Mouse (Mus musculus) heart, postnatal 25 days (tissue): ENCODE results near the gene Art5. TPM values are rescaled to one million over a fixed set of nuclear protein-coding genes. Genes with fewer than 3 reads are reported as not detected.
"Not testable (repeated sequence)": the region's sequence is repeated elsewhere in the genome, so short reads cannot be mapped to it uniquely, and the experiment has no call there.

ENCODE experiments used
- DNase-seq: peaks from one replicate; pipeline ENCODE4 v3.0.0; 2022; ENCODE audit warnings: low spot score
- intact Hi-C: fragments of 180-260 bp; cut with DNase I; formaldehyde crosslinking; loops from one replicate; pipeline ENCODE4 v1.15.1; 2025
- total RNA-seq, 2 experiments: library from RNA; stranded (reverse); gene quantifications; 2 replicates each; pipeline ENCODE4 v1.2.3; 2021

Art5 gene
- total RNA-seq, 2 experiments from 2014 or later: 10.5 to 14.3 TPM

- no peak for DNase-seq
- intact Hi-C loops: no loop called here
These were observed 25.1 kb downstream of the Art5 start for GRCm38 (mm10) chr7:102084041-102084696.

- intact Hi-C loops: no loop called here
- DNase-seq: no peak
These were observed 26.5 kb downstream of the Art5 start, which contains the start of gene Trpc2 for GRCm38 (mm10) chr7:102082816-102083215. Trpc2 (plus strand) TSS chr7:102083116.

GRCm38 (mm10) chr7:102081784-102082183, 27.5 kb downstream of the Art5 start:
- intact Hi-C loops: no loop called here
- DNase-seq: no peak

- DNase-seq: no peak
- intact Hi-C loops: no loop called here
These were observed 29.0 kb downstream of the Art5 start for GRCm38 (mm10) chr7:102080311-102080710.

GRCm38 (mm10) chr7:102078517-102078916, 30.8 kb downstream of the Art5 start:
- intact Hi-C loops: loop anchor here (2.0 to 5.0 kb wide), 4 partner anchors 80 to 426 kb away; no protein-coding TSS in a partner anchor

GRCm38 (mm10) chr7:102076714-102077296, 32.5 kb downstream of the Art5 start:
- intact Hi-C loops: loop anchor here (5.0 kb wide), 3 partner anchors 160 to 425 kb away; no protein-coding TSS in a partner anchor

More at GRCm38 (mm10) chr7:102078517-102078916, 30.8 kb downstream of the Art5 start:
- no peak for DNase-seq

GRCm38 (mm10) chr7:102066363-102066762, 42.9 kb downstream of the Art5 start:
- no peak for DNase-seq
- intact Hi-C loops: loop anchor here (5.0 kb wide), 1 partner anchor 159 kb away; the partner anchor contains the start of genes Lamtor1 and Tomt

More at GRCm38 (mm10) chr7:102076714-102077296, 32.5 kb downstream of the Art5 start:
- DNase-seq: no peak

- intact Hi-C loops: loop anchor here (5.0 kb wide), 1 partner anchor 158 kb away; the partner anchor contains the start of genes Lamtor1 and Tomt
- DNase-seq: peak; percentile 89
These were observed 44.0 kb downstream of the Art5 start, which contains the start of the genes Rnf121, Xndc1 and Xntrpc for GRCm38 (mm10) chr7:102065046-102065891. Rnf121 (minus strand) TSS chr7:102065469. Xndc1 (plus strand) TSS chr7:102065511. Xntrpc (plus strand) TSS chr7:102065713.

- DNase-seq: no peak
- intact Hi-C loops: loop anchor here (5.0 kb wide), 2 partner anchors 132 to 157 kb away; partner anchors contain the start of genes Lamtor1, Lrrc51, Numa1 and Tomt
These were observed 44.6 kb downstream of the Art5 start for GRCm38 (mm10) chr7:102064655-102065045.

GRCm38 (mm10) chr7:102063891-102064290, 45.4 kb downstream of the Art5 start:
- no peak for DNase-seq
- intact Hi-C loops: loop anchor here (5.0 kb wide), 1 partner anchor 132 kb away; the partner anchor contains the start of genes Lrrc51 and Numa1

GRCm38 (mm10) chr7:102062203-102062602, 47.1 kb downstream of the Art5 start:
- intact Hi-C loops: loop anchor here (5.0 kb wide), 1 partner anchor 130 kb away; the partner anchor contains the start of genes Lrrc51 and Numa1
- no peak for DNase-seq

- intact Hi-C loops: loop anchor here (5.0 kb wide), 1 partner anchor 129 kb away; the partner anchor contains the start of genes Lrrc51 and Numa1
- no peak for DNase-seq
These were observed 47.9 kb downstream of the Art5 start for GRCm38 (mm10) chr7:102061353-102061752.

- intact Hi-C loops: loop anchor here (5.0 kb wide), 1 partner anchor 89 kb away; no protein-coding TSS in a partner anchor
- not testable (repeated sequence) for DNase-seq
These were observed 60.8 kb downstream of the Art5 start for GRCm38 (mm10) chr7:102048524-102048923.

Other genes starting within 250 kb of the Art5 start
- gene Anapc15, start 245.8 kb downstream of the Art5 start, total RNA-seq: 10 to 100 TPM; 16.5 to 17.9 TPM
- under 1 TPM; 0.26 to 0.59 TPM for gene Folr1, start 238.7 kb downstream of the Art5 start, total RNA-seq
- gene Lamtor1, start 203.6 kb downstream of the Art5 start, total RNA-seq: 100 to 1,000 TPM; 105 to 111 TPM
- gene Tomt, start 203.1 kb downstream of the Art5 start, total RNA-seq: not detected
- 1 to 10 TPM; 3.3 to 4.1 TPM for gene Lrrc51, start 175.6 kb downstream of the Art5 start, total RNA-seq
- 10 to 100 TPM; 88.4 to 93.0 TPM for gene Numa1, start 175.4 kb downstream of the Art5 start, total RNA-seq
- gene Il18bp, start 90.8 kb downstream of the Art5 start, total RNA-seq: 1 to 10 TPM; 6.5 to 6.8 TPM
- 10 to 100 TPM; 20.9 to 22.8 TPM for gene Rnf121, start 44.0 kb downstream of the Art5 start, total RNA-seq
- gene Xndc1, start 44.0 kb downstream of the Art5 start, total RNA-seq: 1 to 10 TPM; 9.4 to 9.6 TPM
- under 1 TPM; 0.91 to 0.92 TPM for gene Xntrpc, start 43.8 kb downstream of the Art5 start, total RNA-seq
- gene Trpc2, start 26.4 kb downstream of the Art5 start, total RNA-seq: under 1 TPM; 0.11 to 0.47 TPM
- 100 to 1,000 TPM; 203 to 252 TPM for gene Art1, start 7.7 kb downstream of the Art5 start, total RNA-seq
- gene Chrna10, start 7.3 kb upstream of the Art5 start, total RNA-seq: not detected
- gene Nup98, start 100.7 kb upstream of the Art5 start, total RNA-seq: 10 to 100 TPM; 29.0 to 32.5 TPM
- gene Pgap2, start 100.7 kb upstream of the Art5 start, total RNA-seq: 10 to 100 TPM; 58.8 to 68.0 TPM
- 10 to 100 TPM; 24.8 to 30.5 TPM for gene Rhog, start 146.6 kb upstream of the Art5 start, total RNA-seq
- gene Stim1, start 158.3 kb upstream of the Art5 start, total RNA-seq: 10 to 100 TPM; 21.6 to 21.8 TPM